Mouse (Mus musculus): ENCODE results near the gene Gm4969. TPM values are rescaled to one million over a fixed set of nuclear protein-coding genes. Genes with fewer than 3 reads are reported as not detected.
"Not testable (repeated sequence)": the region's sequence is repeated elsewhere in the genome, so short reads cannot be mapped to it uniquely, and the experiment has no call there.

Gm4969 gene
- total and polyA plus RNA-seq, 2 experiments from 2014 or later: 9.4 to 12.7 TPM

GRCm38 (mm10) chr7:19155825-19156475 lies 37.8 kb upstream of the Gm4969 start:
- no peak overlapping the region for H3K4me3 ChIP-seq (ENCODE audit: low read depth, low read length)
- 60% methylated on average over 13 of the region's 13 CpGs for WGBS
- ATAC-seq (ENCODE audit: low FRiP score) (no peak), DNase-seq (ENCODE audit: low spot score) (no peak)
- peaks cover 32% of the 10 kb centered on the region for H3K36me3 ChIP-seq (ENCODE audit: insufficient read depth, low read length)
- no peak overlapping the region for H3K27ac ChIP-seq (ENCODE audit: low read depth, low read length)
- H3K4me2 ChIP-seq (ENCODE audit: low read depth, low read length, poor library complexity, severe bottlenecking): no peak overlapping the region
- no peaks in the 10 kb centered on the region for H3K9me3 ChIP-seq (ENCODE audit: low read length)
- TF ChIP-seq CTCF (IDR thresholded peaks at IDR 0.05): peak; percentile 49
- H3K27me3 ChIP-seq (ENCODE audit: insufficient read depth, low read length): no peaks in the 10 kb centered on the region
- peaks cover 8% of the 10 kb centered on the region; the same call in 1 of the 2 replicates for H3K4me1 ChIP-seq (ENCODE audit: insufficient read depth, low read length)
- H3K9ac ChIP-seq (replicated peaks; ENCODE audit: low read length, poor library complexity, severe bottlenecking): no peak overlapping the region

GRCm38 (mm10) chr7:19154796-19155195 lies 36.6 kb upstream of the Gm4969 start:
- Histone ChIP-seq H3K4me1 (ENCODE audit: insufficient read depth, low read length) (peaks cover 11% of the 10 kb centered on the region; the same call in 1 of the 2 replicates), H3K27me3 (ENCODE audit: insufficient read depth, low read length) (no peaks in the 10 kb centered on the region), H3K4me3 (ENCODE audit: low read depth, low read length) (no peak overlapping the region), H3K9ac (replicated peaks; ENCODE audit: low read length, poor library complexity, severe bottlenecking) (no peak overlapping the region), H3K4me2 (ENCODE audit: low read depth, low read length, poor library complexity, severe bottlenecking) (no peak overlapping the region), H3K36me3 (ENCODE audit: insufficient read depth, low read length) (peaks cover 32% of the 10 kb centered on the region), H3K27ac (ENCODE audit: low read depth, low read length) (no peak overlapping the region), H3K9me3 (ENCODE audit: low read length) (no peaks in the 10 kb centered on the region)
- 72% methylated on average over 8 of the region's 8 CpGs for WGBS
- TF ChIP-seq CTCF (IDR thresholded peaks at IDR 0.05): no peak
- no peak for DNase-seq (ENCODE audit: low spot score)
- ATAC-seq (ENCODE audit: low FRiP score): no peak

- not testable (repeated sequence) for H3K27ac ChIP-seq (ENCODE audit: low read depth, low read length); H3K4me1 ChIP-seq (ENCODE audit: insufficient read depth, low read length); ATAC-seq (ENCODE audit: low FRiP score); H3K9ac ChIP-seq (replicated peaks; ENCODE audit: low read length, poor library complexity, severe bottlenecking); H3K9me3 ChIP-seq (ENCODE audit: low read length); H3K4me3 ChIP-seq (ENCODE audit: low read depth, low read length); H3K27me3 ChIP-seq (ENCODE audit: insufficient read depth, low read length); DNase-seq (ENCODE audit: low spot score); H3K4me2 ChIP-seq (ENCODE audit: low read depth, low read length, poor library complexity, severe bottlenecking)
- peaks cover 38% of the 10 kb centered on the region for H3K36me3 ChIP-seq (ENCODE audit: insufficient read depth, low read length)
- WGBS: 91% methylated on average over 10 of the region's 10 CpGs
Observed at GRCm38 (mm10) chr7:19151121-19151520, 33.0 kb upstream of the Gm4969 start.

GRCm38 (mm10) chr7:19149626-19150025 lies 31.5 kb upstream of the Gm4969 start, which contains the start of gene Snrpd2:
Snrpd2 (plus strand) TSS chr7:19149722.
- Histone ChIP-seq H3K9me3 (ENCODE audit: low read length) (no peaks in the 10 kb centered on the region), H3K27me3 (ENCODE audit: insufficient read depth, low read length) (no peaks in the 10 kb centered on the region), H3K9ac (replicated peaks; ENCODE audit: low read length, poor library complexity, severe bottlenecking) (peak within 1 kb of the TSS; percentile 67), H3K27ac (ENCODE audit: low read depth, low read length) (peak within 1 kb of the TSS; percentile 82), H3K4me3 (ENCODE audit: low read depth, low read length) (peak within 1 kb of the TSS; percentile 58), H3K4me2 (ENCODE audit: low read depth, low read length, poor library complexity, severe bottlenecking) (peak within 1 kb of the TSS; percentile 67), H3K4me1 (ENCODE audit: insufficient read depth, low read length) (peaks cover 10% of the 10 kb centered on the region; the same call in 1 of the 2 replicates), H3K36me3 (ENCODE audit: insufficient read depth, low read length) (peaks cover 35% of the 10 kb centered on the region)
- under 1% methylated on average over 24 of the region's 24 CpGs for WGBS
- DNase-seq (ENCODE audit: low spot score) (peak; percentile 98), ATAC-seq (ENCODE audit: low FRiP score) (peak; percentile 90)
- TF ChIP-seq CTCF (IDR thresholded peaks at IDR 0.05): no peak

GRCm38 (mm10) chr7:19148875-19149541 lies 30.8 kb upstream of the Gm4969 start, which contains the start of gene Qpctl:
Qpctl (minus strand) TSS chr7:19149291.
- Histone ChIP-seq H3K27me3 (ENCODE audit: insufficient read depth, low read length) (no peaks in the 10 kb centered on the region), H3K4me2 (ENCODE audit: low read depth, low read length, poor library complexity, severe bottlenecking) (peak within 1 kb of the TSS; percentile 67), H3K27ac (ENCODE audit: low read depth, low read length) (peak within 1 kb of the TSS; percentile 82), H3K4me3 (ENCODE audit: low read depth, low read length) (peak within 1 kb of the TSS; percentile 58), H3K9me3 (ENCODE audit: low read length) (no peaks in the 10 kb centered on the region), H3K9ac (replicated peaks; ENCODE audit: low read length, poor library complexity, severe bottlenecking) (peak within 1 kb of the TSS; percentile 67), H3K36me3 (ENCODE audit: insufficient read depth, low read length) (peaks cover 30% of the 10 kb centered on the region), H3K4me1 (ENCODE audit: insufficient read depth, low read length) (peaks cover 10% of the 10 kb centered on the region; the same call in 1 of the 2 replicates)
- under 1% methylated on average over 43 of the region's 43 CpGs for WGBS
- peak; percentile 100 for DNase-seq (ENCODE audit: low spot score)
- peak; percentile 96 for ATAC-seq (ENCODE audit: low FRiP score)
- TF ChIP-seq CTCF (IDR thresholded peaks at IDR 0.05): peak; percentile 6; the same call in 1 of the 2 replicates

Data from midbrain, postnatal 0 days (tissue).